Mouse (Mus musculus) midbrain, embryonic 12.5 days (tissue): ENCODE results near the gene Ubtf. TPM values are rescaled to one million over a fixed set of nuclear protein-coding genes. Genes with fewer than 3 reads are reported as not detected.
"Not testable (repeated sequence)": the region's sequence is repeated elsewhere in the genome, so short reads cannot be mapped to it uniquely, and the experiment has no call there.

Source experiments
- ATAC-seq: fragments of 200-750 bp; cut with Nextera tagmentation; 2 replicates; pipeline ENCODE4 v1.8.0; 2017; ENCODE audit warnings: low read depth, moderate TSS enrichment, moderate library complexity; ENCODE audit not compliant: low FRiP score
- H3K27ac ChIP-seq: fragments of 300-500 bp; sonication (generic); replicated peaks from 2 replicates; pipeline ENCODE4 v1.5.1; 2016; ENCODE audit warnings: mild to moderate bottlenecking
- H3K27me3 ChIP-seq: fragments of 300-500 bp; sonication (generic); 2 replicates; pipeline ENCODE4 v1.6.1; 2016; ENCODE audit warnings: mild to moderate bottlenecking
- H3K36me3 ChIP-seq: fragments of 300-500 bp; sonication (generic); 2 replicates; pipeline ENCODE4 v1.6.1; 2016
- H3K4me1 ChIP-seq: fragments of 300-500 bp; sonication (generic); 2 replicates; pipeline ENCODE4 v1.6.1; 2016
- H3K4me2 ChIP-seq: fragments of 300-500 bp; sonication (generic); replicated peaks from 2 replicates; pipeline ENCODE4 v1.6.1; 2016; ENCODE audit warnings: mild to moderate bottlenecking, moderate library complexity
- H3K4me3 ChIP-seq: fragments of 300-500 bp; sonication (generic); 2 replicates; pipeline ENCODE4 v1.5.1; 2016; ENCODE audit warnings: mild to moderate bottlenecking
- H3K9ac ChIP-seq: fragments of 300-500 bp; sonication (generic); replicated peaks from 2 replicates; pipeline ENCODE4 v1.6.1; 2016; ENCODE audit warnings: mild to moderate bottlenecking, moderate library complexity
- H3K9me3 ChIP-seq: fragments of 300-500 bp; sonication (generic); 2 replicates; pipeline ENCODE4 v1.6.1; 2016; ENCODE audit warnings: mild to moderate bottlenecking
- WGBS: fragments of 180-500 bp; shearing (Covaris S2); methylation state at CpG from one replicate; pipeline ENCODE4 v1.1.7; 2016; 5-methylcytosine and 5-hydroxymethylcytosine counted together
- polyA plus RNA-seq: library from polyadenylated mRNA; unstranded; fragments of >200 nt; fragmentation: Nextera tagmentation; extraction: Ambion mirVana; gene quantifications from 2 replicates; pipeline ENCODE4 v1.2.1, GENCODE M21; 2016

Gene Ubtf
- polyA plus RNA-seq, 1 experiment from 2014 or later: 102 TPM

GRCm38 (mm10) chr11:102288027-102288804 is 31.3 kb downstream of the Ubtf start:
- 86% methylated on average over 8 of the region's 8 CpGs for WGBS
- Histone ChIP-seq H3K36me3 (peaks cover 61% of the 10 kb centered on the region), H3K9me3 (no peaks in the 10 kb centered on the region), H3K4me2 (no peak overlapping the region), H3K4me3 (no peak overlapping the region), H3K27me3 (no peaks in the 10 kb centered on the region), H3K27ac (no peak overlapping the region), H3K4me1 (peaks cover 15% of the 10 kb centered on the region), H3K9ac (no peak overlapping the region)
- ATAC-seq: no peak

- WGBS: 86% methylated on average over 8 of the region's 8 CpGs
- no peaks in the 10 kb centered on the region for H3K27me3 ChIP-seq
- ATAC-seq: no peak
- peaks cover 53% of the 10 kb centered on the region for H3K36me3 ChIP-seq
- no peaks in the 10 kb centered on the region for H3K9me3 ChIP-seq
- no peak overlapping the region for H3K4me3 ChIP-seq
- H3K9ac ChIP-seq: no peak overlapping the region
- no peak overlapping the region for H3K4me2 ChIP-seq
- H3K27ac ChIP-seq: no peak overlapping the region
- H3K4me1 ChIP-seq: peaks cover 15% of the 10 kb centered on the region
Observed at GRCm38 (mm10) chr11:102287485-102287884, 32.1 kb downstream of the Ubtf start.

GRCm38 (mm10) chr11:102285095-102285834 is 34.3 kb downstream of the Ubtf start:
- Histone ChIP-seq H3K4me1 (peaks cover 15% of the 10 kb centered on the region), H3K36me3 (peaks cover 31% of the 10 kb centered on the region), H3K27me3 (no peaks in the 10 kb centered on the region), H3K9me3 (no peaks in the 10 kb centered on the region), H3K4me2 (peak overlapping the region; percentile 60), H3K27ac (peak overlapping the region; percentile 69), H3K9ac (peak overlapping the region; percentile 68), H3K4me3 (peak overlapping the region; percentile 71)
- ATAC-seq: peak; percentile 71
- 6% methylated on average over 31 of the region's 31 CpGs for WGBS

GRCm38 (mm10) chr11:102284501-102285094 is 34.9 kb downstream of the Ubtf start, which contains the start of gene Tmub2:
Gene Tmub2 (plus strand): TSS chr11:102284931.
- peak within 1 kb of the TSS; percentile 68 for H3K9ac ChIP-seq
- H3K9me3 ChIP-seq: no peaks in the 10 kb centered on the region
- H3K27ac ChIP-seq: peak within 1 kb of the TSS; percentile 69
- peaks cover 24% of the 10 kb centered on the region for H3K36me3 ChIP-seq
- H3K4me1 ChIP-seq: peaks cover 15% of the 10 kb centered on the region
- peak within 1 kb of the TSS; percentile 71 for H3K4me3 ChIP-seq
- peak within 1 kb of the TSS; percentile 60 for H3K4me2 ChIP-seq
- no peaks in the 10 kb centered on the region for H3K27me3 ChIP-seq
- under 1% methylated on average over 32 of the region's 32 CpGs for WGBS
- ATAC-seq: peak; percentile 86

GRCm38 (mm10) chr11:102283922-102284321 is 35.6 kb downstream of the Ubtf start:
- Histone ChIP-seq H3K9ac (no peak overlapping the region), H3K4me3 (peak overlapping the region; percentile 71; the same call in 1 of the 2 replicates), H3K4me2 (peak overlapping the region; percentile 60; the same call in 1 of the 2 replicates), H3K9me3 (no peaks in the 10 kb centered on the region), H3K36me3 (peaks cover 18% of the 10 kb centered on the region), H3K27ac (peak overlapping the region; percentile 69; the same call in 1 of the 2 replicates), H3K4me1 (peaks cover 15% of the 10 kb centered on the region), H3K27me3 (no peaks in the 10 kb centered on the region)
- no peak for ATAC-seq
- 92% methylated on average over 6 of the region's 6 CpGs for WGBS

- not testable (repeated sequence) for H3K9me3 ChIP-seq, H3K9ac ChIP-seq, H3K4me2 ChIP-seq, ATAC-seq, H3K27ac ChIP-seq, H3K36me3 ChIP-seq, H3K4me1 ChIP-seq, H3K4me3 ChIP-seq
- H3K27me3 ChIP-seq: peaks cover 21% of the 10 kb centered on the region
- WGBS: 77% methylated on average over 6 of the region's 6 CpGs
Observed at GRCm38 (mm10) chr11:102280267-102280666, 39.3 kb downstream of the Ubtf start.

- H3K36me3 ChIP-seq: no peaks in the 10 kb centered on the region
- peaks cover 8% of the 10 kb centered on the region for H3K4me1 ChIP-seq
- no peak overlapping the region for H3K27ac ChIP-seq
- no peaks in the 10 kb centered on the region for H3K9me3 ChIP-seq
- WGBS: 94% methylated on average over 3 of the region's 3 CpGs
- peaks cover 24% of the 10 kb centered on the region for H3K27me3 ChIP-seq
- H3K4me2 ChIP-seq: no peak overlapping the region
- no peak for ATAC-seq
- H3K4me3 ChIP-seq: no peak overlapping the region
- H3K9ac ChIP-seq: no peak overlapping the region
Observed at GRCm38 (mm10) chr11:102279595-102279994, 39.9 kb downstream of the Ubtf start.

GRCm38 (mm10) chr11:102277754-102278153 is 41.8 kb downstream of the Ubtf start:
- no peak for ATAC-seq
- no peak overlapping the region for H3K9ac ChIP-seq
- 50% methylated on average over 8 of the region's 12 CpGs for WGBS
- peaks cover 24% of the 10 kb centered on the region for H3K27me3 ChIP-seq
- no peak overlapping the region for H3K4me3 ChIP-seq
- H3K27ac ChIP-seq: no peak overlapping the region
- no peak overlapping the region for H3K4me2 ChIP-seq
- no peaks in the 10 kb centered on the region for H3K9me3 ChIP-seq
- no peaks in the 10 kb centered on the region for H3K36me3 ChIP-seq
- H3K4me1 ChIP-seq: peaks cover 8% of the 10 kb centered on the region

- peak overlapping the region; percentile 59 for H3K9ac ChIP-seq
- WGBS: 2% methylated on average over 33 of the region's 33 CpGs
- H3K27me3 ChIP-seq: peaks cover 24% of the 10 kb centered on the region
- H3K36me3 ChIP-seq: no peaks in the 10 kb centered on the region
- 0 out of 2 replicates have a peak overlapping the region, but pooled peaks have one; percentile 25 for H3K27ac ChIP-seq
- H3K9me3 ChIP-seq: no peaks in the 10 kb centered on the region
- H3K4me1 ChIP-seq: peaks cover 8% of the 10 kb centered on the region
- peak overlapping the region; percentile 40 for H3K4me3 ChIP-seq
- peak overlapping the region; percentile 70 for H3K4me2 ChIP-seq
- ATAC-seq: peak; percentile 75
Observed at GRCm38 (mm10) chr11:102276411-102276915, 43.1 kb downstream of the Ubtf start.

GRCm38 (mm10) chr11:102268520-102269244 is 50.9 kb downstream of the Ubtf start, which contains the start of gene Asb16:
Gene Asb16 (plus strand): TSS chr11:102268743.
- H3K4me1 ChIP-seq: no peaks in the 10 kb centered on the region; the same call in 1 of the 2 replicates
- no peak for ATAC-seq

GRCm38 (mm10) chr11:102267480-102267879 is 52.1 kb downstream of the Ubtf start:
- H3K27me3 ChIP-seq: no peaks in the 10 kb centered on the region
- no peaks in the 10 kb centered on the region; the same call in 1 of the 2 replicates for H3K4me1 ChIP-seq
- no peak overlapping the region for H3K4me2 ChIP-seq
- H3K9ac ChIP-seq: no peak overlapping the region
- H3K9me3 ChIP-seq: no peaks in the 10 kb centered on the region
- WGBS: 11% methylated on average over 11 of the region's 11 CpGs
- H3K27ac ChIP-seq: no peak overlapping the region
- ATAC-seq: no peak
- H3K4me3 ChIP-seq: no peak overlapping the region
- peaks cover 3% of the 10 kb centered on the region; the same call in 1 of the 2 replicates for H3K36me3 ChIP-seq

More at GRCm38 (mm10) chr11:102268520-102269244, 50.9 kb downstream of the Ubtf start, which contains the start of gene Asb16:
- Histone ChIP-seq H3K27me3 (no peaks in the 10 kb centered on the region), H3K36me3 (no peaks in the 10 kb centered on the region), H3K9ac (no peak within 1 kb of the TSS), H3K27ac (no peak within 1 kb of the TSS), H3K4me3 (no peak within 1 kb of the TSS), H3K4me2 (no peak within 1 kb of the TSS), H3K9me3 (no peaks in the 10 kb centered on the region)
- 83% methylated on average over 12 of the region's 12 CpGs for WGBS
